Mouse (Mus musculus): ENCODE measurements around the gene Gm28035. TPM values are rescaled to one million over a fixed set of nuclear protein-coding genes. Genes with fewer than 3 reads are reported as not detected.

The Gm28035 gene
- polyA plus RNA-seq, 1 experiment from 2014 or later = 0.12 TPM

DNA sequence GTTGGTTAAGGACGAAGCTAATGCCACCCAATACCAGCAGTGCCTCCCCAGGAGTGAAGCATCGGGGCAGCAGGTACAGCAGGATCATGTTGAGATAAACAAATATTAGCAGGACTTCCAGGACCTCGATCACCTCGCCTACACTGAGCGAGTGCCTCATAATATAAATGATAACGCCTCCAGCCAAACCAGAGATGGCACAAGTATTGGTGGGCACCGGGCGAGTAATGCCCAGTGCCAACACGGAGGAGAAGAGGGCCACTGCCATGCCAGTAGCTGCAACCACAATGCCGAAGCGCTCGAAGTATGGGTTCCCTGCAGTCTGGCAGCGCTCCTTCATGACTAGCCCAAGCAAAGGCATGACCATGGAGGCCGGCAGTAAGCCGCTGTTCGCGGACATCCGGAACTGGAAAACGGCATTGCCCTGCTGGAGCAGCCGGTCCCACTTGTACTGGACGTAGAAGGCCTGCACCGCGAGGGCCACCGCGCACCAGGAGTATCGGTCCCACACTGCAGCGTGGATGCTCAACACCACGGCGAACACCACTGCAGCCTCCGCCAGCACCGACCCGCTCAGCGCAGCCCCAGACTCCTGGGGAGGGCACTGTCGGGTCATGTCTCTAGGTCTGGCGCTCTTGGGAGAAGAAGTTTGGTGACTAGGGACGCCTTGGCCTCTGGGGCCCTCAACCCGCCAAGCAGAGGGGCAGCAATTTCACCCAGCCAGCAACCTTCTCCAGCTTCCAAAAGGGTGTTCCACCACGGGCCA lies 45.2 kb downstream of the Gm28035 start:
- peak overlapping the region; percentile 57 for H3K27ac ChIP-seq (replicated peaks)
- no peaks in the 10 kb centered on the region for H3K9me3 ChIP-seq (replicated peaks)
- WGBS = 16% methylated on average over 38 of the region's 38 CpGs

DNA sequence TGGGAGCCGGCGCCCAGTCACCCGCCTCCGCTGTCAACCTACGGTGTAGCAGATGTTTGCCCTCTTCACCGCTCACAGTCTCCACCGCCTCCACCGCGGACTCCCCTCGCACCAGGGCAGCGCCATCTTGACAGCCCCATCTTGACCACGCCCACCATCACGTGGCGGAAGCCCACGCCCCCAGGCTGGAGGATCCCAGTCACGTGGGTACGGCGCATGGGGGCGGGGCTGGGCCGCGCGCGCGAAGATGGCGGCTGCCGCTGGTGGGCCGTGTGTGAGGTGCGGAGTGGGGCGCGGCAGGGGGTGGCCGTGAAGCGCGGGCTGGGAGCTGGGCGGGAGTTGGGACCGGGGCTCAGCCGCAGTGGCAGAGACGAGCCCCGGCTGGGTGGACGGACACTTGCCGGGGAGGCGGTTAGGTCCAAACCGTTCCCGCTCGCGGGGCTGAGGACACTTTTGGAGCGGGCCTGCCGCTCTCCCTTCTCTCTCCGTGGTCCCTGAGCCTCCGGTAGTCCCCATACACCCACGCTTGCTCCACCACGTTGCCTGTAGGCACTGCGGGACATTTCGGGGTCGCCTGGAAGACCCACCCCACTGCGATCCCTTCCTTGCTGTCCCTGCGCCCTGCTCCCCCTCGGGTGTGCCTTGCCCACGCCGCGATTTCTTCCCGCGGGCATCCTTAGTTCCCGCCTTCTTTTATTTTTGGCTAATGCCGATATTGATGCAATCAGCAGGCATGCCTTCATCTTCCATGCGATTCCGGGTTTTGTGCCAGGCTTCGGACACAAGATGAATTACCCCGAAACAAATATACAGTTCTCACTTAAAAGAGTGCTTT lies 46.0 kb downstream of the Gm28035 start, which contains the start of the genes Dolk and Nup188:
Gene Dolk (minus strand): TSS at position 143 of the 835 bp plus-strand sequence.
Gene Nup188 (plus strand): TSS at position 206 of the 835 bp plus-strand sequence.
- Histone ChIP-seq H3K4me1 (peaks cover 25% of the 10 kb centered on the region), H3K9ac (replicated peaks) (peak within 1 kb of the TSS; percentile 83), H3K4me2 (peak within 1 kb of the TSS; percentile 96), H3K9me3 (replicated peaks) (no peaks in the 10 kb centered on the region), H3K27me3 (replicated peaks) (no peaks in the 10 kb centered on the region), H3K27ac (replicated peaks) (peak within 1 kb of the TSS; percentile 74), H3K36me3 (peaks cover 11% of the 10 kb centered on the region), H3K4me3 (replicated peaks) (peak within 1 kb of the TSS; percentile 88)
- ATAC-seq (ENCODE audit: low FRiP score) = peak; percentile 97
- under 1% methylated on average over 55 of the region's 68 CpGs for WGBS

More for the DNA sequence above, 45.2 kb downstream of the Gm28035 start:
- Histone ChIP-seq H3K4me2 (peak overlapping the region; percentile 96), H3K27me3 (replicated peaks) (no peaks in the 10 kb centered on the region), H3K9ac (replicated peaks) (peak overlapping the region; percentile 79), H3K36me3 (peaks cover 11% of the 10 kb centered on the region), H3K4me3 (replicated peaks) (peak overlapping the region; percentile 88), H3K4me1 (peaks cover 25% of the 10 kb centered on the region)
- peak; percentile 72 for ATAC-seq (ENCODE audit: low FRiP score)

DNA sequence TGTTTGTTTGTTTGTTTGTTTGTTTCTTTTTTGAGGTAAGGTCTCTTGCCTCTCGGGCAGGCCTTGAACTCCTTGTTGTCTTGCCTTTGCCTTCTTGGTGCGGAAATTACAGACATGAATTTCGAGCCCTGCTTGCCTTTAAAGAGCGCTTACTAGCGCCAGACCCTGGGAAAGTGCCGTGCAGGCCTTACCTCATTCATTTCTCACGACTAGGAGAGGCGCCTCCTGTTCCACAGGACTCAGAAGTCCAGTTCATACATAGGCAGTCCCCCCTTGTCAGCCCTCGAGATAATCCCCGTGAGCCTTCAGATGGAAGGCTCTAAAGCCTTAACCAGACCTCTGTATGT lies 46.6 kb downstream of the Gm28035 start:
- Histone ChIP-seq H3K9me3 (replicated peaks) (no peaks in the 10 kb centered on the region), H3K4me1 (peaks cover 25% of the 10 kb centered on the region), H3K27me3 (replicated peaks) (no peaks in the 10 kb centered on the region), H3K9ac (replicated peaks) (peak overlapping the region; percentile 83), H3K36me3 (peaks cover 11% of the 10 kb centered on the region), H3K4me3 (replicated peaks) (peak overlapping the region; percentile 88), H3K4me2 (peak overlapping the region; percentile 96), H3K27ac (replicated peaks) (peak overlapping the region; percentile 74; the same call in 1 of the 2 replicates)
- ATAC-seq (ENCODE audit: low FRiP score) = no peak
- WGBS = under 1% methylated on average over 10 of the region's 10 CpGs

DNA sequence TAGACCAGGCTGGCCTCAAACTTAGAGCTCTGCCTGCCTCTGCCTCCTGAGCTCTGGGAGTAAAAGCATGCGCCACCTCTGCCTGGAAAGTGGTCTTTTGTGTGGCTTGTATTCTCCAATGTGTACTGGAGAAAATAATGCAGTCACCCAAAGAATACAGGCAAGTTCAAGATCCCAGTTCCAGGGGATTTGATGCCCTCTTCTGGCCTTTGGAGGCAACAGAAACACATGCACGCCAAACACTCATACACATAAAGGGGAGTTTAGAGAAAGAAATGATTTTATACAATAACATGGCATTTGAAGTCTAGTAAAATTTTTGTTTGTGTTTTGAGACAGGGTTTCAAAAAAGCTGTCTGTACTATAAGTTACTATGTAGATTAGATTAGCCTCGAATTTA lies 59.2 kb downstream of the Gm28035 start:
- Histone ChIP-seq H3K9ac (replicated peaks) (no peak overlapping the region), H3K36me3 (peaks cover 66% of the 10 kb centered on the region), H3K27ac (replicated peaks) (no peak overlapping the region), H3K4me3 (replicated peaks) (no peak overlapping the region), H3K4me1 (no peaks in the 10 kb centered on the region), H3K4me2 (no peak overlapping the region), H3K9me3 (replicated peaks) (no peaks in the 10 kb centered on the region), H3K27me3 (replicated peaks) (no peaks in the 10 kb centered on the region)
- WGBS = 83% methylated on average over 3 of the region's 3 CpGs
- ATAC-seq (ENCODE audit: low FRiP score) = no peak

DNA sequence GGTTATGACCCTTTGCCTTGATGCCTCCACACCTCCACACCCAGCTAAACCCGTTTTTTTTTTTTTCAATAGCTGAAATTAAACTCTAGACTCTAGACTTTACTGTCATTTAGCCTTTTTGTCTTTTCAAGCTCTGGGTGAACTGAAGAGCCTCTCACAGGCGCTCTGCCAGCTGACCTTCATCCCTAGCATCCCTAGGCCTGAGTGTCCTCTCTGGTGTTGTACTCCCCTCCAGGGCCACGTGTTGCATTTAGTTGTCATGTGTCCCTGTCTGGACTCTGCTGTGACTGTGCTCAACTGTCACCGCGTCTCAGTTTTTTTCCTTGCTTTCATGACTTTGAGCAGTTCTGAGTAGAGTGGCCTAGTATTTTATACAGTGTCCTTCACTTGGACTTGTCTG lies 59.6 kb downstream of the Gm28035 start:
- no peak for ATAC-seq (ENCODE audit: low FRiP score)
- Histone ChIP-seq H3K27ac (replicated peaks) (no peak overlapping the region), H3K9ac (replicated peaks) (no peak overlapping the region), H3K27me3 (replicated peaks) (no peaks in the 10 kb centered on the region), H3K4me2 (no peak overlapping the region), H3K9me3 (replicated peaks) (no peaks in the 10 kb centered on the region), H3K4me3 (replicated peaks) (no peak overlapping the region), H3K4me1 (no peaks in the 10 kb centered on the region), H3K36me3 (peaks cover 70% of the 10 kb centered on the region)
- WGBS = 93% methylated on average over 5 of the region's 5 CpGs

DNA sequence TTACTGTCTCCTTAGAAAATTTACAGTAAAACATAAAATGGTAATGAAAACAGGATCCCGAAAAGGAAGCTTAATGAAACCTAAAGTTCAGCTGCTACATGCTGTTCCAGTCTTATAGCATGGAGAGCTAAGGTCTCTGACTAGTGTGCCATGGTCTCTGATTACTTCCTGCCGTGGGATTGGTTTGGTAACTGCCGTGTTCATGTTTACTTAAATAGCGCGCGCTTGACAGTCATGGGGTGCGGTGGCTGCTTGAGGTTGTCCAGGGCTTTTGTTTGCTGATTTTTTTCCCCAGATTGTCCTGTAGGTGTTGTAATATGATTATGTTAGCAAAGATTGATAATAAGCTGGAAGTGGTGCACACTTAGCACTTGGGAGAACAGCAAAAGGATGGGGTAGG lies 65.7 kb downstream of the Gm28035 start:
- no peak overlapping the region for H3K4me3 ChIP-seq (replicated peaks)
- peaks cover 98% of the 10 kb centered on the region for H3K36me3 ChIP-seq
- H3K27me3 ChIP-seq (replicated peaks) = no peaks in the 10 kb centered on the region
- H3K4me2 ChIP-seq = no peak overlapping the region
- WGBS = 95% methylated on average over 7 of the region's 7 CpGs
- no peaks in the 10 kb centered on the region for H3K4me1 ChIP-seq
- ATAC-seq (ENCODE audit: low FRiP score) = no peak
- no peak overlapping the region for H3K9ac ChIP-seq (replicated peaks)
- no peaks in the 10 kb centered on the region for H3K9me3 ChIP-seq (replicated peaks)
- H3K27ac ChIP-seq (replicated peaks) = no peak overlapping the region

DNA sequence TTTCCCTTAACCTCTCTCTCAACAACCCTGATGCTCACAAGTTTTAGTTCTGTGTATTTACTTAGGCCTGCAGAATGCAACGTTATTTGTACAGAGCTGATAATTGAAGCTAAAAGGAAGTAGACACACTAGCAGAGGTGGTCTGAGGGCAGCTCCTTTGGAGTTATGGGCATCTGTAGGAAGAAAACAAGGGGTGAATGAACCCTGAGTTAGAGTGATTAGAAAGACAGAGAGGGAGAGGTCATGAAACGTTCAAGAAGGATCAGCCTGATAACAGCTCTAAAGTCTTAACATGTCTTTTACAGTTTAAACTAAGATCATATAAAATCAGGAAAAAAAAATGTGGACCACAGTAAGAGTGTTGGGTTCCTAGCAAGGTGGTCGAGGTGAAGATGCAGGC lies 69.0 kb downstream of the Gm28035 start:
- Histone ChIP-seq H3K4me1 (no peaks in the 10 kb centered on the region), H3K36me3 (peaks cover 96% of the 10 kb centered on the region)
- WGBS = 90% methylated on average over 3 of the region's 3 CpGs

DNA sequence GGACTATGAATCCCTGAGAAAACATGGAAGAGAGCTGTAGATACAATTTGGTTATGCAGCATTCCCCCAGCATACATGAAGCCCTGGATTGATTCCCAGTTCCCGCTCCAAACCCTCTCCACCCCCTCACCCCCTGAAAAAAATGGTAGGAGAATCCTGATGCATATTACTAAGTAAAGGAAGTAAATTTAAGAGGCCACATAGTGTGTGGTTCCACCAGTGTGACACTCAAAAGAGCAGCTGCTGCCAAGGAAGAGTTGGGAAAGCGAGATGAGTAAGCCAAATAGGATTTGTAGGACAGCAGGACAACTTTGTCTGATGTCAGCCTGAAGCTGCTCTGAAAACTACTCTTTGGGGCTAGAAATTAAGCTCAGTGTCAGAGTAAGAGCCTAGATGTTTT lies 71.1 kb downstream of the Gm28035 start:
- 99% methylated on average over 2 of the region's 2 CpGs for WGBS
- no peak for ATAC-seq (ENCODE audit: low FRiP score)
- H3K27ac ChIP-seq (replicated peaks) = no peak overlapping the region
- no peak overlapping the region for H3K4me2 ChIP-seq
- H3K9ac ChIP-seq (replicated peaks) = no peak overlapping the region
- peaks cover 96% of the 10 kb centered on the region for H3K36me3 ChIP-seq
- H3K9me3 ChIP-seq (replicated peaks) = no peaks in the 10 kb centered on the region
- H3K4me1 ChIP-seq = no peaks in the 10 kb centered on the region
- H3K4me3 ChIP-seq (replicated peaks) = no peak overlapping the region
- no peaks in the 10 kb centered on the region for H3K27me3 ChIP-seq (replicated peaks)

More for the DNA sequence above, 69.0 kb downstream of the Gm28035 start:
- Histone ChIP-seq H3K9ac (replicated peaks) (no peak overlapping the region), H3K27me3 (replicated peaks) (no peaks in the 10 kb centered on the region), H3K4me2 (no peak overlapping the region), H3K4me3 (replicated peaks) (no peak overlapping the region), H3K9me3 (replicated peaks) (no peaks in the 10 kb centered on the region), H3K27ac (replicated peaks) (no peak overlapping the region)
- ATAC-seq (ENCODE audit: low FRiP score) = no peak

DNA sequence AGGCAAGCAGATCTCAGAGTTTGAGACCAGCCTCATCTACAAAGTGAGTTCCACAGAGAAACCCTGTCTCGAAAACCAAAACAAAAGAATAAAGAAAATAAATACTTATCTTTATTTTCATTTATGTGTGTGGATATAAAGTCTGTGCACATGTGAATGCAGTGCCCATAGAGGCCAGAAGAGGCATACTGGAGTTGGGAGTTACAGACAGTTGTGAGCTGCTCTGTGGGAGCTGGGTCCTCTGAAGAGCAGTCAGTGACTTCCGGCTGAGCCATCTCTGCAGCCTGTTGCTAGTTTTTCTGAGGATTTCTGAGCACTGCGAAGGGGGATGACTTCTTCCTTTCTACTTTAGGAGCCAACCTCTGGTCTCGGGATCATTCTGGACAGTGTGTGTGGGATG lies 75.8 kb downstream of the Gm28035 start:
- Histone ChIP-seq H3K4me3 (replicated peaks) (no peak overlapping the region), H3K9me3 (replicated peaks) (no peaks in the 10 kb centered on the region), H3K9ac (replicated peaks) (no peak overlapping the region), H3K4me1 (no peaks in the 10 kb centered on the region), H3K27me3 (replicated peaks) (no peaks in the 10 kb centered on the region), H3K36me3 (peaks cover 88% of the 10 kb centered on the region), H3K4me2 (no peak overlapping the region), H3K27ac (replicated peaks) (no peak overlapping the region)
- WGBS = 95% methylated on average over 4 of the region's 4 CpGs
- no peak for ATAC-seq (ENCODE audit: low FRiP score)

DNA sequence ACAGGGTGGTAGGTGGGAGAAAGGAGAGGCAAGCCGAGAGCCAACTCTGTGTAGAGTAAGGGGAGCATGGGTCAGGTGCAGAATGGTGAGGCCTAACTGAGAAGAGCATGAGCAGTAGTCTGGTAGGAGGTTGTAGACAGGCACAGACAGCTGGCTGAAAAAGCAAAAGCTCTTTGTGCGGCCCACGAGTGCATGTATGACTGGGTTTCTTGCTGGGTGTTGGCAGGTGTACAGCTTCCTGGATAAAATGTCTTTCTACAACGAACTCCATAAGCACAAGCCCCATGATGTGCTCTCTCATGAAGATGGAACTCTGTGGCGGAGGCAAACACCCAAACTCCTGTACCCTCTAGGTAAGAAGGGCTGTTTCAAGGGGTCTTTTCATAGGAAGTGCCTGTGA lies 76.6 kb downstream of the Gm28035 start:
- Histone ChIP-seq H3K36me3 (peaks cover 90% of the 10 kb centered on the region), H3K27me3 (replicated peaks) (no peaks in the 10 kb centered on the region)

DNA sequence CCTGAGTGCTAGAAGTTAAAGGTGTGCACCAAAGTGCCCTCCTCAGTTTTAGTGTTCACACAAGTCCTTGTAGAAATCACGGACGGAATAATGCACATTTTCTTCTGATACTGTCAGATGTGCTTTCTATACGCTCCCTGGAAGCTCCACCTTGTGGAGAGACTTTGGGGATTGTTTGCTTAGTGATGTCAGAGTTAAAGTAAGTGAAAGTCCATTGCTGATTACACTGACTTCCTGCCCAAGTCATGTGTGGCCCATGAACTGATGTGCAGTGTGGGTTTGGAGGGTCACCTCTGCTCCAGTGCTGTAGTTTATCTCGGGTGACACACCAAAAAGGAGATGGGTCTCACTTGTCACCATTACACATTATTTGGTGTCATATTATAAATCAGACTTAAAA lies 78.9 kb downstream of the Gm28035 start:
- Histone ChIP-seq H3K27me3 (replicated peaks) (no peaks in the 10 kb centered on the region), H3K4me3 (replicated peaks) (no peak overlapping the region), H3K36me3 (peaks cover 90% of the 10 kb centered on the region), H3K4me2 (no peak overlapping the region), H3K9ac (replicated peaks) (no peak overlapping the region), H3K27ac (replicated peaks) (no peak overlapping the region), H3K4me1 (no peaks in the 10 kb centered on the region), H3K9me3 (replicated peaks) (no peaks in the 10 kb centered on the region)
- 99% methylated on average over 4 of the region's 4 CpGs for WGBS
- ATAC-seq (ENCODE audit: low FRiP score) = no peak

More for the DNA sequence above, 76.6 kb downstream of the Gm28035 start:
- Histone ChIP-seq H3K4me3 (replicated peaks) (no peak overlapping the region), H3K4me2 (no peak overlapping the region), H3K9ac (replicated peaks) (no peak overlapping the region), H3K4me1 (no peaks in the 10 kb centered on the region), H3K9me3 (replicated peaks) (no peaks in the 10 kb centered on the region), H3K27ac (replicated peaks) (no peak overlapping the region)
- no peak for ATAC-seq (ENCODE audit: low FRiP score)
- 95% methylated on average over 5 of the region's 5 CpGs for WGBS

DNA sequence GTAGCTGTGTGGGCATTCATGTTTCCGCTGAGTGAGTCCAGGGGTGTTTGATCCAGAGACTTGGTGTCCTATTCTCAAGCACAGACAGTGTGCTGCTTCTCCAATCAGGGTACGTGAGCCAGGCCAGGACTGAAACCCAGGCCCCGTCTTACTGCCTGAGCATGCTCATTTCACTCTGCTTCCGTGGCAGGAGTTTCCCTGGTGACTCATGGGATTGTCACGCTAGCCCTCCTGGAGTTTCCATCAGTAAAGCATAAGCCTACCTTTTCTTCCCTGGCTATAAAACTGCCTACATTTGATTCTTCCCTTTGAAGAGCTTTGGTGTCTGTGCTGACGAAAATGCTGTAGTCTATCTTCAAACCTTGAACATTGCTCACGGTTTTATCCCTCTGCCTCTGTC lies 82.7 kb downstream of the Gm28035 start:
- no peaks in the 10 kb centered on the region for H3K27me3 ChIP-seq (replicated peaks)
- WGBS = 90% methylated on average over 7 of the region's 7 CpGs
- no peak overlapping the region for H3K4me2 ChIP-seq
- H3K9ac ChIP-seq (replicated peaks) = no peak overlapping the region
- no peaks in the 10 kb centered on the region for H3K4me1 ChIP-seq
- no peak for ATAC-seq (ENCODE audit: low FRiP score)
- H3K27ac ChIP-seq (replicated peaks) = no peak overlapping the region
- no peak overlapping the region for H3K4me3 ChIP-seq (replicated peaks)
- H3K9me3 ChIP-seq (replicated peaks) = no peaks in the 10 kb centered on the region
- peaks cover 87% of the 10 kb centered on the region for H3K36me3 ChIP-seq

All from neural tube, embryonic 15.5 days (tissue).